9 mouse cellular contexts compared by ENCODE assay signal in the genomic region with DNA sequence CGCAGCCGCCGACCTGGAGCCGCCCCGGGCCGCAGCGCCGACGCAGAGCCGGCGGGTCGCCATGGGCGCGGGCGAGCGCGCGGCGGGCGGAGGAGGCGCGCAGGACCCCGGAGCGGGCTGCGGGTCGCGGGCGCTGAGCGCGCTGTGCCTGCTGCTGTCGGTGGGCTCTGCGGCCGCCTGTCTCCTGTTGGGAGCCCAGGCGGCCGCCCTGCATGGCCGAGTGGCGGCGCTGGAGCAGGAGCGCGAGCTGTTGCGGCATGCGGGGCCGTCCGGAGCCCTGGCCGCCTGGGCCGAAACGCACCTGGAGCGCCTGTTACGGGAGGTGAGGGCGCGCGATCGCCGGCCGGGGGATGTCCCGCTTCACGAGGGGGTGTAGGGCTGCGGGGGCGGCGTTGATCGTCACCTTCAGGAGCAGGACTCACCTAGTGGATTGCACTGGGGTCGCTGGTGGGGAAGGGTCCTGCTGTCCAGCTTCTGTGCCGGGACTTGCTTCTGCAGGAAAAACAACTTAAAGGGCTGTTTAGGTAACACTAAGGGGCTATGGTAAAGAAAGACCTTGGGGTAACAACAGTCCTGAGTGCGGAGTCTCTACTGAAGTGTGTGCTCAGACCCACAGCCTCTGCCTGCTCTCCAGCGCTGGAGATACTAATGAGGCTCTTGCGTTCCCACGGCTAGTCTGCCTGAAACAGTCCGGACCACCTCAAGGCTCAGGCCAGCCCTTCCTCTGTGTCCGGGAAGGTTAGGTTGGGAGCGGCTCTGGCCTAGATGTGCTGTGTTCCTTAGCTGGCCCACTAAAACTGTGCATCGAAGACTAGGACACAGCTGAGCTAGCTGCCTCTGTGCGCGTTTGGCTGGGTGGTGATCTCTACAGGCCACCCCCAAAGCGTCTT. TPM values are rescaled to one million over a fixed set of nuclear protein-coding genes. Genes with fewer than 3 reads are reported as not detected.
DNase-seq lines count a peak whose midpoint lies in the region; ATAC-seq lines count a peak whose summit lies in the region.
"Had no signal": no experiment of that assay in that cellular context is flagged by ENCODE, and none has a peak within 500 bp of the region (broad histone marks: within the 10 kb centered on the region; RNA-seq: fewer than 3 reads in every experiment).

No protein-coding gene starts in this region.

- H3K4me3 ChIP-seq in heart, embryonic 12.5 days, result peak overlapping the region; percentile 85
- H3K4me3 ChIP-seq in kidney, embryonic 16.5 days (ENCODE audit: low read length), result peak overlapping the region; percentile 63

- ATAC-seq in heart, embryonic 12.5 days (ENCODE audit: insufficient number of reproducible peaks, low FRiP score), result peak; percentile 75
- ATAC-seq in kidney, embryonic 16.5 days (ENCODE audit: low FRiP score, low TSS enrichment), result peak; percentile 80
- no peak for ATAC-seq in activated CD4-positive, CD25-positive, alpha-beta regulatory T cell, adult 4 months

- H3K4me2 ChIP-seq in heart, embryonic 12.5 days, result peak overlapping the region; percentile 87
- H3K4me2 ChIP-seq in kidney, embryonic 16.5 days (replicated peaks; ENCODE audit: low read depth, low read length), result peak overlapping the region; percentile 80

- H3K9ac ChIP-seq in heart, embryonic 12.5 days, result peak overlapping the region; percentile 78
- H3K9ac ChIP-seq in kidney, embryonic 16.5 days (replicated peaks; ENCODE audit: low read length), result peak overlapping the region; percentile 68

- peak overlapping the region; percentile 72; the same call in 1 of the 2 replicates for H3K27ac ChIP-seq in heart, embryonic 12.5 days (ENCODE audit: poor library complexity, severe bottlenecking)
- H3K27ac ChIP-seq in kidney, embryonic 16.5 days (ENCODE audit: low read length), result no peak overlapping the region

- H3K27me3 ChIP-seq in heart, embryonic 12.5 days (replicated peaks), result peaks cover 9% of the 10 kb centered on the region
- H3K27me3 ChIP-seq in kidney, embryonic 16.5 days (ENCODE audit: insufficient read depth, low read length), result no peaks in the 10 kb centered on the region

- 6% methylated on average over 74 of the region's 74 CpGs for WGBS in heart, embryonic 12.5 days
- 3% methylated on average over 61 of the region's 74 CpGs for WGBS in kidney, embryonic 16.5 days

- DNase-seq in layer of hippocampus, postnatal 10 days (ENCODE audit: low spot score in 2 of 2), result peak; percentile 30 to 57
- DNase-seq in layer of hippocampus, adult 9-10 months (ENCODE audit: low spot score), result no peak
- DNase-seq in embryo, embryonic 11.5 days (ENCODE audit: low read depth, low spot score), result peak; percentile 38
- peak; percentile 70 for DNase-seq in lung, postnatal 10 days
- DNase-seq in right cerebral cortex, postnatal 25 days, result peak; percentile 53

- H3K9me3 ChIP-seq in heart, embryonic 12.5 days (replicated peaks), result 0 out of 2 replicates have a peak, but pooled peaks cover 2% of the 10 kb centered on the region
- H3K9me3 ChIP-seq in kidney, embryonic 16.5 days (ENCODE audit: low read length), result peaks cover 2% of the 10 kb centered on the region; the same call in 1 of the 2 replicates

- H3K36me3 ChIP-seq in heart, embryonic 12.5 days, result 0 out of 2 replicates have a peak, but pooled peaks cover 5% of the 10 kb centered on the region
- H3K36me3 ChIP-seq in kidney, embryonic 16.5 days (ENCODE audit: insufficient read depth, low read length), result no peaks in the 10 kb centered on the region

- peaks cover 5% of the 10 kb centered on the region; the same call in 1 of the 2 replicates for H3K4me1 ChIP-seq in heart, embryonic 12.5 days (replicated peaks)
- H3K4me1 ChIP-seq in kidney, embryonic 16.5 days (ENCODE audit: insufficient read depth, low read length), result no peaks in the 10 kb centered on the region

RNA-seq across cellular contexts. Expression of gene Col23a1, which starts 0.6 kb away (rescaled TPM):
- total RNA-seq in layer of hippocampus, postnatal 10 days (2021), result 1 to 10 TPM; 9.0 to 9.9 TPM
- polyA plus RNA-seq in heart, embryonic 12.5 days (2016; fragmentation: Nextera tagmentation; extraction: Ambion mirVana), result 16.4 and 18.9 TPM in 2 replicates
- 5.2 and 5.8 TPM in 2 replicates for polyA plus RNA-seq in kidney, embryonic 16.5 days (2015; fragmentation: Nextera tagmentation; extraction: Ambion mirVana)
- under 1 TPM; 0.78 to 0.98 TPM for polyA plus RNA-seq in activated CD4-positive, CD25-positive, alpha-beta regulatory T cell, adult 4 months (2017; shearing (Covaris generic))

RNA-seq across cellular contexts. Expression of gene BC049762, which starts 27.5 kb away (rescaled TPM):
- total RNA-seq in layer of hippocampus, postnatal 10 days (2021), result not detected
- 0.47 TPM in 1 of 2 replicates, not detected in the other for polyA plus RNA-seq in heart, embryonic 12.5 days (2016; fragmentation: Nextera tagmentation; extraction: Ambion mirVana)
- polyA plus RNA-seq in kidney, embryonic 16.5 days (2015; fragmentation: Nextera tagmentation; extraction: Ambion mirVana), result 0.21 and 0.29 TPM in 2 replicates
- not detected for polyA plus RNA-seq in activated CD4-positive, CD25-positive, alpha-beta regulatory T cell, adult 4 months (2017; shearing (Covaris generic))
- total RNA-seq: neutrophil, adult 5-6 weeks had no signal

RNA-seq across cellular contexts. Expression of gene Clk4, which starts 28.8 kb away (rescaled TPM):
- total RNA-seq in layer of hippocampus, postnatal 10 days (2021), result 100 to 1,000 TPM; 111 to 122 TPM
- polyA plus RNA-seq in heart, embryonic 12.5 days (2016; fragmentation: Nextera tagmentation; extraction: Ambion mirVana), result 82.0 and 89.6 TPM in 2 replicates
- polyA plus RNA-seq in kidney, embryonic 16.5 days (2015; fragmentation: Nextera tagmentation; extraction: Ambion mirVana), result 113 and 128 TPM in 2 replicates
- 100 to 1,000 TPM; 154 to 164 TPM for polyA plus RNA-seq in activated CD4-positive, CD25-positive, alpha-beta regulatory T cell, adult 4 months (2017; shearing (Covaris generic))
